In genomic region chr19:20923336-20924211, GRCm38 (mm10) we compare ENCODE assay signal across 11 mouse cellular contexts. TPM values are rescaled to one million over a fixed set of nuclear protein-coding genes. Genes with fewer than 3 reads are reported as not detected.
DNase-seq lines count a peak whose midpoint lies in the region; ATAC-seq and TF ChIP-seq lines count a peak whose summit lies in the region.
"Had no signal": no experiment of that assay in that cellular context is flagged by ENCODE, and none has a peak within 500 bp of the region (broad histone marks: within the 10 kb centered on the region; RNA-seq: fewer than 3 reads in every experiment).

No protein-coding gene starts in this region.

- no peak for TF ChIP-seq CTCF in kidney, postnatal 0 days (IDR thresholded peaks at IDR 0.05; ENCODE audit: low read depth)

- no peaks in the 10 kb centered on the region for H3K36me3 ChIP-seq in kidney, postnatal 0 days (ENCODE audit: insufficient read depth, low read length)
- H3K36me3 ChIP-seq in hindbrain, embryonic 11.5 days (ENCODE audit: control insufficient read depth, insufficient read depth, low read length) = no peaks in the 10 kb centered on the region
- H3K36me3 ChIP-seq in neural tube, embryonic 13.5 days = no peaks in the 10 kb centered on the region

- peak overlapping the region; percentile 35 for H3K4me2 ChIP-seq in kidney, postnatal 0 days (ENCODE audit: low read length)
- H3K4me2 ChIP-seq in hindbrain, embryonic 11.5 days (replicated peaks; ENCODE audit: low read depth, low read length) = no peak overlapping the region
- H3K4me2 ChIP-seq in neural tube, embryonic 13.5 days = peak overlapping the region; percentile 43

- peak; percentile 69; the same call in 1 of the 2 replicates for ATAC-seq in kidney, postnatal 0 days (replicated peaks; ENCODE audit: low FRiP score, low read depth)
- ATAC-seq in hindbrain, embryonic 11.5 days (ENCODE audit: low FRiP score) = peak; percentile 87
- ATAC-seq in neural tube, embryonic 13.5 days (ENCODE audit: low read depth) = peak; percentile 95
- no peak for ATAC-seq in megakaryocyte, adult 5-6 weeks (ENCODE audit: poor library complexity, severe bottlenecking)
- ATAC-seq in erythroid progenitor cell, adult 5-6 weeks (replicated peaks; ENCODE audit: low FRiP score, poor library complexity, severe bottlenecking) = no peak

- WGBS in kidney, postnatal 0 days = 7% methylated on average over 10 of the region's 10 CpGs
- 14% methylated on average over 10 of the region's 10 CpGs for WGBS in hindbrain, embryonic 11.5 days
- WGBS in neural tube, embryonic 13.5 days = 5% methylated on average over 10 of the region's 10 CpGs

- H3K4me3 ChIP-seq in kidney, postnatal 0 days (replicated peaks; ENCODE audit: low read depth, low read length) = no peak overlapping the region
- no peak overlapping the region for H3K4me3 ChIP-seq in hindbrain, embryonic 11.5 days (ENCODE audit: low read depth, low read length)
- H3K4me3 ChIP-seq in neural tube, embryonic 13.5 days = peak overlapping the region; percentile 18

- H3K27me3 ChIP-seq in kidney, postnatal 0 days (ENCODE audit: insufficient read depth, low read length) = no peaks in the 10 kb centered on the region
- H3K27me3 ChIP-seq in hindbrain, embryonic 11.5 days (ENCODE audit: control insufficient read depth, insufficient read depth, low read length) = no peaks in the 10 kb centered on the region
- H3K27me3 ChIP-seq in neural tube, embryonic 13.5 days = no peaks in the 10 kb centered on the region

- 0 out of 2 replicates have a peak, but pooled peaks cover 3% of the 10 kb centered on the region for H3K4me1 ChIP-seq in kidney, postnatal 0 days (replicated peaks; ENCODE audit: insufficient read depth, low read length)
- no peaks in the 10 kb centered on the region for H3K4me1 ChIP-seq in hindbrain, embryonic 11.5 days (replicated peaks; ENCODE audit: control insufficient read depth, insufficient read depth, low read length)
- H3K4me1 ChIP-seq in neural tube, embryonic 13.5 days (replicated peaks) = peaks cover 19% of the 10 kb centered on the region

- no peak overlapping the region for H3K9ac ChIP-seq in kidney, postnatal 0 days (ENCODE audit: low read depth, low read length)
- no peak overlapping the region for H3K9ac ChIP-seq in hindbrain, embryonic 11.5 days (ENCODE audit: low read depth, low read length)
- 0 out of 2 replicates have a peak overlapping the region, but pooled peaks have one; percentile 31 for H3K9ac ChIP-seq in neural tube, embryonic 13.5 days

- peak; percentile 74 for DNase-seq in kidney, postnatal 0 days (ENCODE audit: low spot score)
- no peak for DNase-seq in kidney, adult 11 months
- DNase-seq in brain, embryonic 18.5 days (ENCODE audit: low read depth, low spot score) = peak; percentile 42
- peak; percentile 30 for DNase-seq in hindbrain, embryonic 11.5 days (ENCODE audit: low spot score)
- DNase-seq in adrenal gland, postnatal 36 days = no peak
- DNase-seq: cerebellum, adult 2 months; lung, adult 18-20 months had no signal

- peak overlapping the region; percentile 78 for H3K27ac ChIP-seq in kidney, postnatal 0 days
- H3K27ac ChIP-seq in hindbrain, embryonic 11.5 days (ENCODE audit: low read depth, low read length) = no peak overlapping the region
- H3K27ac ChIP-seq in neural tube, embryonic 13.5 days (replicated peaks) = peak overlapping the region; percentile 81

- no peaks in the 10 kb centered on the region for H3K9me3 ChIP-seq in kidney, postnatal 0 days (replicated peaks; ENCODE audit: low read length)
- H3K9me3 ChIP-seq in hindbrain, embryonic 11.5 days (ENCODE audit: control insufficient read depth, low read length) = no peaks in the 10 kb centered on the region
- H3K9me3 ChIP-seq in neural tube, embryonic 13.5 days = no peaks in the 10 kb centered on the region

RNA-seq across cellular contexts. Expression of gene Tmc1, which starts 30.4 kb away (rescaled TPM):
- polyA plus RNA-seq in kidney, postnatal 0 days (2015; fragmentation: Nextera tagmentation; extraction: Ambion mirVana) = 0.03 TPM in 1 of 2 replicates, not detected in the other
- 0.71 and 0.96 TPM in 2 replicates for polyA plus RNA-seq in hindbrain, embryonic 11.5 days (2014; fragmentation: Nextera tagmentation; extraction: Ambion mirVana)
- 0.21 and 0.28 TPM in 2 replicates for polyA plus RNA-seq in neural tube, embryonic 13.5 days (2015; fragmentation: Nextera tagmentation; extraction: Ambion mirVana)
- not detected in 2 replicates for total RNA-seq in megakaryocyte, adult 5-6 weeks (2015)
- not detected in 2 replicates for total RNA-seq in megakaryocyte, adult 5-6 weeks (2017)
- total RNA-seq in adrenal gland, postnatal 36 days (2021) = under 1 TPM in 1 of 2 experiments, not detected in 1; 0.20 TPM
- not detected in 2 replicates for total RNA-seq in erythroid progenitor cell, adult 5-6 weeks (2015; ENCODE audit: low replicate concordance)
- not detected in 2 replicates for total RNA-seq in erythroid progenitor cell, adult 5-6 weeks (2017; ENCODE audit: low replicate concordance)
- total RNA-seq: hematopoietic stem cell, adult 5-6 weeks had no signal

Comparison
In these comparisons a context has a peak if more than half of its experiments do, and no peak if none do; other contexts are left out.
1. DNase-seq: peak in kidney, postnatal 0 days (single experiment), brain, embryonic 18.5 days (single experiment) and hindbrain, embryonic 11.5 days (single experiment); none in kidney, adult 11 months (single experiment) and adrenal gland, postnatal 36 days (0 of 2).
2. ATAC-seq: peak in kidney, postnatal 0 days (single experiment), hindbrain, embryonic 11.5 days (single experiment) and neural tube, embryonic 13.5 days (single experiment); none in megakaryocyte, adult 5-6 weeks (single experiment) and erythroid progenitor cell, adult 5-6 weeks (single experiment).